Mouse (Mus musculus): ENCODE data around the gene Stau1.

DNA sequence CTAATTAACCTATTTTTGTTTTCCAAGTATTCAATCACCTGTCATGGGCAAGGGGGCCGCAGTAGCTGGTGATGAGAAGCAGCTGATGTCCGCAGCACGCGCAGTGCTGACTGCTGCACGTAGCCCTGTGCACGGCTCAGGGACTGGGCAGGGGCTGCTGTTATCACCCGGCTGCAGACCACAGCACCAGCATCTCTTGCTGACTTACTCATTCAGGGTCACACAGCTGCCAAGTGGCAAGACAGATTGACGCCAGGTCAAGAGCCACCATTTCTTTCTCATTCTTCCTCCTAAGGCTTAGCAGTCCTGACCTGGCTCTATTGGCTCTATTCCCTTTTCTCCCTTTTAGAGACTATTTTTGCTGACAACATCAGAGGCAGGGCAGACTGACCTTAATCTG is 43.3 kb upstream of the Stau1 start:
- TF ChIP-seq POLR2A (IDR thresholded peaks at IDR 0.05; ENCODE audit: low read depth, low read length) (no peak), CTCF (IDR thresholded peaks at IDR 0.05; ENCODE audit: borderline replicate concordance, insufficient read depth, low read length) (no peak)
